Mouse (Mus musculus) liver (tissue): ENCODE data around the gene Rprd1b.

Experiments used
- DNase-seq: peaks from one replicate; pipeline ENCODE4 v3.0.0-alpha.2; 2020; ENCODE audit warnings: mixed read lengths

Gene Rprd1b

DNA sequence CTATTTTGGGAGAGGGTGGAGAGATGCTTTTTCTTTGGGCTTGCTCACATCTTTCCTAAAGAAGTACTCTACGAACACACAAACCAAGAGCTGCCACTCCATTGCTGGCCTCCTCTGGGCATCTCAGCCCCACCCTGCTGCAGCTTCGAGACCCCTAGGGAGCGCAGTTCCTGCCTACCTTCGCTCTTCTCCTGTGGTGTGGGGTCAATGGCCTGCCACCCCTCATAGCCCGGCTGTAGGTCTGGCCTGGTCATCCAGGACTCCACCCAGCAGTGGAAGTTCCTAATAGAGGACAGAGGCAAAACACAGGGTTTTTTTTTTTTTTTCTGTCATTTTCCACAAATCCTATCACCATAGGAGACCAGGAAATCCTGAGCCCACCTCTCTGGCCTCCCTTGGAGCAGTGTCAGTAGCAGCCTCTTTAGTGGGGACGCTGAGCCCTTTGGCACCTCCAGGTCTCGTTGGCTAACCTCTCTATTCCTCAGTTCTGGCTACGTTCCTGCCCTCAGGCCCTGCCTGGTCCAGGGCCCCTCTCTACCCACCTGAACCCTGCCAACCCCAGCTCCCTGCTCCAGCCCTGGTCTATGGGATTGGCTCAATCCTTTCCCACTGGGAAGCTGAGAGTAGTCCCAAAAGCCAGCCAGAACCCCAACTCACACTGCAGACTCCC lies 100.3 kb downstream of the Rprd1b start:
- DNase-seq: no peak

GRCm38 (mm10) chr2:158129291-158130002 lies 101.2 kb downstream of the Rprd1b start:
- DNase-seq: no peak

DNA sequence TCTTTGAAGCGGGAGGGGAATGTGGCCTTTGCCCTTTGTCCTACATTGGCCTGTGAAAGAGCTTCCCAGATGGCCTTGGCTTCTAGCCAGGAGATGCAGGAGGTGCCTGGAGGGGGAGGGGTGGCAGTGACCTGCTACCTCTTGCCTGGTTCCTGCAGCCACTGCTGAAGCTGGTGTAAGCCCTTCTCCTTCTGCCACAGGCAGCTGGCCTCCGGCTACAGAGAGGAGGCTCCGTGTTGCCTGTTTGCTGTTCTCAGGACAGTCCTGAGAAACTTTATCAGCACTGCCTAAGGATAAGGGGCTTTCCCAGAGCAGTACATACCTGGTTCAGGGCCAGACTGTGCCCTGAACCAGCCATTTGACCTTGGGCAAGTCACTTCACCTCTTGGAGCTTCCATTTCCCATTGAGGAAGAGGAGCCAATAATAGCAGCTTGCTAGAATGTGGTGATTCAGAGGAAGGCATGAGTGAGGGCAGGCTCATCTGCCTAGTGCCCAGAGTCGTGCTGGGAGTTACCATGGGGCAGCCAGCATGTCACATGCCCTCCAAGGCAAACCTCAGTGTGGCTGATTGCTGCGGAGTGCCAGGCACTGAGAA lies 102.2 kb downstream of the Rprd1b start:
- peak; percentile 70 for DNase-seq

GRCm38 (mm10) chr2:158131197-158131835 lies 103.0 kb downstream of the Rprd1b start:
- no peak for DNase-seq

DNA sequence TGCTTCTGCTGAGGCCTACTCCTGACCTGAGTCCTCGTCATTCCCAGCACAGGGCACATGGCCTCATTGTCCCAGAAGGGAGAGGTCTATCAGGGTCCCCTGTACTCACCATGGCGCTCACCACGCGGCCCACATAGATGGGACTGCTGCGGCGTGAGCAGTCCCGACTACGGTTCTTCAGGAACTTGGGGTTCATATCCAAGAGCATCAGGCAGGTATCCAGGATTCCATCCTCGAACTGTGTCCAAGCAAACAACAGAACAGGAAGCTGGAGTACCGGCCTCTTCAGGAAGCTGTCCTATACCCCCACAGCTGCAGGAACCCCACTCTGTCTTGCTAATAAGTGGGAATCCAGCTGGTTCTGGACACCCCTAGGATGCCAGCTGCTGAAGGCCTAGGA lies 104.0 kb downstream of the Rprd1b start:
- DNase-seq: no peak

DNA sequence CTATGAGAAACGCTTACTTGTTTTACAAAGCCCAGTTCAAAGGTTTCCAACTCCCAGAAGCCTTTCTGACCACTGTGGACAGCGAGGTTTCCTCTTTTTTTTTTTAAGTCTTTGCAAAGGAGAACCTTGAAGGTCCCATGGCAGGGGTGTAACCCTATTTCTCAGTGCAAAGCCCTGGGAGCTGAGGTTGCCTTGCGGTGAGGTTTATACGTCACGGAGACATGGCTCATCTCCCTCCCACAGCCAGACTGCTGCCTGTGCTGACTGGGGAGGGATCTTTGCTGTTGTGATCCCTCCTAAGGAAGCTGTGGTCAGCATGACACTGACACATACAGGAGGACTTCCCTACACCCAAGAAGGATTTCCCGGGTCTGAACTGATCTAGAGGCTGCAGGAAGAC lies 104.8 kb downstream of the Rprd1b start:
- DNase-seq: no peak

- no peak for DNase-seq
Measured at GRCm38 (mm10) chr2:158136205-158136604, 107.9 kb downstream of the Rprd1b start.

GRCm38 (mm10) chr2:158137771-158138170 lies 109.5 kb downstream of the Rprd1b start:
- DNase-seq: no peak

GRCm38 (mm10) chr2:158138778-158139177 lies 110.5 kb downstream of the Rprd1b start:
- no peak for DNase-seq

DNA sequence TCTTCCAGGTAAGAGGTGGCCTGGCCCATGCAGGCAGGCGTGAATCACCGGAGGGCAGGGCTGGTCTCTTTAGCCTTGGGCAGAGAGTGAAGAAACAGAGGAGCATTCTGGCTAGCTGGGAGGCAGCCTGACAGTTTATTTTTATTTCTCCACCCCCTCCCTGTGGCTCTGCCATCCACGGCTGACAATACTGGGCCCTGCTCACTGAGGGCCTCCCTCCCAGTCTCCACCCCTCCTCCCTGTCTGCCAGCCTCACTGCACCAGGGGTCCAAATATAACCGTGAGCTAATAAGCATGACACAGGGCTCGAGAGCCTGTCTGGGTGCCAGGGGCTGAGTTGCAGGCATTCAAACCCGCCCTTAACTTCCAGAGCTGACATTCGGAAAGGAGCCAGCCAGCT lies 111.3 kb downstream of the Rprd1b start:
- no peak for DNase-seq

DNA sequence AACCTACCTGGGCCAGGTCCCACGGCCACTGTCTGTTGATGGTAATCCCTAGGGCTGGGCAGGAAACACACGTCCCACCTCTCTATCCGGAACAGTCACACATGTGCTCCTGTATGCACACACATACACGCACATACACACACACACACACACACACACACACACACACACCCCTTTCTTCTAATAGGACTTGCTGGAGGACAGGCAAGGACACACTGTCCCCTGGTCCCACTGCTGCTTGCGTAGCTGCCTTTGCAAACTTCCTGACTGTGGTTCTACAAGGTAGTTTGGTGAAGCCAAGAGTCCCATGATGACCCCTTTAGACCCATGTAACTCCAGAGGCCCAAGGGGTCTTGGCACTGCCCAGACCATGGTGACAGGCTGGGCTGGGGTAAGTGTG lies 112.4 kb downstream of the Rprd1b start:
- DNase-seq: no peak

- DNase-seq: no peak
Measured at GRCm38 (mm10) chr2:158141271-158141670, 113.0 kb downstream of the Rprd1b start.

DNA sequence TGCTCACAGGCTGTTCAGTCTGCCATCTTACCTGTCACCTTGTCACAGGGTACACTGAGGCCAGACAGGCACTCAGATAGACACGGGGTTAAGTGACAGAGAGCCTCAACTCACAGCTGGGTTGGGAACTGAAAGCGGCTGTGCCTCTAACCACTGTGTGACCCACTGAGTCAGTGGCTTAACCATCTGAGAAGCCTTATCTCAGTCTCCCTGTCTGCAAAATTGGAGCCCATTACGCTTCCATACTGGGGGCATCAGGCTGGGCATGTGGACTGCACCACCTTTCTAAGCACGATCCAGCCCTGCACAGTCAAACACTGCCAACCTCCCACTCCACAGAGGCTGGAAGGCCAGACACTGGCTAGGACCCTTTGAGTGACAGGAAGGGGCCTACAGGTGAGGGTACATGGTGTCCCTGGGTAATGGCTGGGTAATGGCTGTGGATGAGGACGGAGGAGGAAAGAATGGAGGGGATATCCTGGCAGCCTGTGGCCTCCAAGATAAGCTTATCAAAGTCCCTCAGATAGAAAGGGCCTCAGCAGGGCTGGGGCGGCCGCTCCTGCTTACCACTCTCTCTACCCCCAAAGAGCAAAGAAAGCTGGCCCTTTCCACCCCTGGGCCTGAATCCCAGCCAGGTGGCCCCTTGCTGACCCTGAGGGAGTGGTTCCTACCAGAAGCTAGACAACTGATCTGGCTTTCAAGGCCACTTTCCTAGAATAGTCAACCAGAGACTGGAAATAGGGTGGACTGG lies 113.6 kb downstream of the Rprd1b start:
- peak; percentile 88 for DNase-seq

- DNase-seq: no peak
Measured at GRCm38 (mm10) chr2:158142981-158143380, 114.7 kb downstream of the Rprd1b start.

GRCm38 (mm10) chr2:158143816-158144215 lies 115.5 kb downstream of the Rprd1b start:
- DNase-seq: peak; percentile 32

DNA sequence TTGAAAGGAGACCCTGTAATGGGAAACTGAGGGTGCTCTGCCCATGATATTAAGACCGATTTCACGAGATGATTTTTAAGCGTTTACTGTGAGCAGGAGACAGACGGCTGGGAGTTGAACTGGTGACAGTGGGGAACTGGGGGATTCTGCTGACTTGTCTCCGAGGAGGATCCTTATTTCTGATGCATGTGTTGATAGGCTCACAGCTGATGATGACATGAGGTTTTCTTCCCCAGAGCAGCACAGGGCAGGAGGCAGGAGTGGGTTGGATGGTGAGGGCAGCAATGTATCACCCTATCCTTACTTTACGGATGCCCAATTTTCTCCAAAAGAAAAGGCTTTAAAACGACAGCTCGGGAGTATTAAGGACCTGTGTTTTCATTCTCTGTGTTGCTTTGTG lies 116.0 kb downstream of the Rprd1b start:
- peak; percentile 54 for DNase-seq

GRCm38 (mm10) chr2:158144750-158145527 lies 116.6 kb downstream of the Rprd1b start:
- DNase-seq: peak; percentile 49

DNA sequence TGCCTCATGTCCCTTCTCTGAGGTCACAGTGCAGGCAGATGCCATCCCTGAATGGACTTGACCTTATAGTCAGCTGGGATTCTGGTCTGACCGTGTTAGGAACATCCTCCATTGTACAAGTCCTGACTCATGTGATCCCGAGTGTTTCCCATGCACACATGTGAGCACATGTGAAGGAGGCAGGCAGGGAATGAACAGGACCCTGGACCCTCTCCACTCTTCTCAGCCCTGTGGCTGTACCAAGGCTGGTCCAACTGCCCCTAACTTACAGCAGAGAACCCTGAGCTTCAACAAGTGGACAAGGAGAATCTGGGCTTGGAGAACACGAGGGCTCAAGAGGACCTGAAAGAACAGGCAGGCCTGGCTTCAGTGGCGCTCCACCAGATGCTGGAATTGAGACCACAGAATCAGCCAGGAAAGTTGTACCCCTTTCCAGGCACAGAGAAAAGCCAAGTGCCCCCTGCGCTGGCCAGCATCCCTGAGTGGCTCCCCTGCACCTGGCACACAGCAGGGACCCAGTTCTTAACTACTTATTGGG lies 117.3 kb downstream of the Rprd1b start:
- DNase-seq: no peak

DNA sequence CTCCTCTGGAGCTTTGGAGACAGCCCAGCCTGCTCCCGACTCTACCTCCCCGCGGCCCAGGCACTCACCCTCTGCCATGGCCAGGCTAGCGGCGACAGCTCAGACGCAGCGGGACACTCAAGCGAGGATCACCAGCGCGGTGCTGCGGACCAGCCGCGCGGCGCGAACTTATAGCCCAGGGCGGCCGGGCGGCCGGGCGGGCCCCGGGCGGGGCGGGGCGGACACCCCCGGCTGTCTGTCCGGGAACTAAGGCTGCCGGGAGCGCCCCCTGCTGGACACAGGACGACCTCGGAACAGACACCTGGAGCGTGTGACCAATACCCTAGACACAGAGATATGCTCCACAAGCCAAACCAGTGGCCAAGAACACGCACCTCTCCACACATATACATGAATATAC lies 117.9 kb downstream of the Rprd1b start, which contains the start of gene Tgm2:
Gene Tgm2 (minus strand): TSS at position 214 of the 400 bp plus-strand sequence.
- peak; percentile 98 for DNase-seq

- DNase-seq: no peak
Measured at GRCm38 (mm10) chr2:158146971-158147370, 118.7 kb downstream of the Rprd1b start.

DNA sequence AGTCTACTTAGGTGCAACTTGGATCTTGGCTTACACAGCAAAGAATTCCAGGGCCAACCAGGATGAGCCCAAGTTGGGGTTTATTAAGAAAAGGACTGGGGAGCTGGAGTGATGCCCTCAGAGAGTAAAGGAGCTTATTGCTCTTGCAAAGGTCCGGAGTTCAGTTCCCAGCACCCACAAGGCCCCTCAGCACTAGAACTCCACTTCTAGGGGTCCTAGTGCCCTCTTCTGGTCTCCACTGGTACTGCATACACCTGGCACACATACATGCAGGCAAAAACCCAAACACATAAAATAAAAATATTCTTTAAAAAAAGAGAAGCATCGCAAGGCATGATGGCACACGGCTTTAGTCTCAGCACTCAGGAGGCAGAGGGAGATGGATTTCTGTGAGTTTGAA lies 122.8 kb downstream of the Rprd1b start:
- no peak for DNase-seq
